Mouse (Mus musculus) cerebellum, postnatal 14 days (tissue): Measurements from ENCODE around the gene Fcho1.
"Not testable (repeated sequence)": the region's sequence is repeated elsewhere in the genome, so short reads cannot be mapped to it uniquely, and the experiment has no call there.

Experiments
- DNase-seq, 2 experiments: peaks; one replicate each; pipeline ENCODE4 v3.0.0; 2021; ENCODE audit warnings: mixed read lengths in 2 of 2

Gene Fcho1

GRCm38 (mm10) chr8:71725122-71725924 lies at the start of gene Fcho1:
Fcho1 (minus strand) TSS chr8:71725716.
- peak; percentile 91 for DNase-seq

GRCm38 (mm10) chr8:71771336-71771735 lies 45.8 kb upstream of the Fcho1 start:
- no peak for DNase-seq

GRCm38 (mm10) chr8:71758816-71759215 lies 33.3 kb upstream of the Fcho1 start:
- DNase-seq, result no peak

GRCm38 (mm10) chr8:71752881-71753552 lies 27.5 kb upstream of the Fcho1 start:
- not testable (repeated sequence) for DNase-seq

- not testable (repeated sequence) for DNase-seq
These were observed 26.7 kb upstream of the Fcho1 start for GRCm38 (mm10) chr8:71752263-71752662.

GRCm38 (mm10) chr8:71751337-71751886 lies 25.9 kb upstream of the Fcho1 start:
- DNase-seq, result peak; percentile 76 to 86

- DNase-seq, result not testable (repeated sequence)
These were observed 24.0 kb upstream of the Fcho1 start for GRCm38 (mm10) chr8:71749321-71750075.

- not testable (repeated sequence) for DNase-seq
These were observed 21.6 kb upstream of the Fcho1 start for GRCm38 (mm10) chr8:71747082-71747481.

- DNase-seq, result no peak
These were observed 19.8 kb upstream of the Fcho1 start for GRCm38 (mm10) chr8:71745322-71745721.

GRCm38 (mm10) chr8:71742783-71743182 lies 17.3 kb upstream of the Fcho1 start:
- DNase-seq, result no peak

GRCm38 (mm10) chr8:71741687-71742114 lies 16.2 kb upstream of the Fcho1 start:
- DNase-seq, result no peak

- no peak for DNase-seq
These were observed 15.7 kb upstream of the Fcho1 start for GRCm38 (mm10) chr8:71741226-71741625.

- DNase-seq, result not testable (repeated sequence)
These were observed 12.8 kb upstream of the Fcho1 start for GRCm38 (mm10) chr8:71738316-71738715.

- peak; percentile 74 for DNase-seq
These were observed 6.2 kb upstream of the Fcho1 start for GRCm38 (mm10) chr8:71731652-71732230.

- DNase-seq, result peak in 1 of 2 experiments; percentile 56
These were observed 3.5 kb upstream of the Fcho1 start for GRCm38 (mm10) chr8:71728826-71729620.

- peak; percentile 77 to 84 for DNase-seq
These were observed 2.8 kb upstream of the Fcho1 start for GRCm38 (mm10) chr8:71728240-71728785.

GRCm38 (mm10) chr8:71724389-71724788 lies 1.1 kb downstream of the Fcho1 start:
- no peak for DNase-seq

- no peak for DNase-seq
These were observed 2.4 kb downstream of the Fcho1 start for GRCm38 (mm10) chr8:71723047-71723551.

- peak in 1 of 2 experiments; percentile 44 for DNase-seq
These were observed 5.5 kb downstream of the Fcho1 start for GRCm38 (mm10) chr8:71719928-71720457.

GRCm38 (mm10) chr8:71719218-71719617 lies 6.3 kb downstream of the Fcho1 start:
- DNase-seq, result peak; percentile 75 to 77

- DNase-seq, result no peak
These were observed 7.3 kb downstream of the Fcho1 start for GRCm38 (mm10) chr8:71718252-71718651.
